Mouse (Mus musculus): ENCODE data around the gene Magoh. TPM values are rescaled to one million over a fixed set of nuclear protein-coding genes. Genes with fewer than 3 reads are reported as not detected.
A peak's percentile ranks its signal among the peaks of the same experiment; 100 is the strongest.

The Magoh gene
- total RNA-seq, 1 experiment = 192 TPM

GRCm38 (mm10) chr4:107856958-107857686 is 22.4 kb upstream of the Magoh start:
- Histone ChIP-seq H3K36me3 (ENCODE audit: control insufficient read depth, insufficient read depth, low read length, poor library complexity, severe bottlenecking) (peaks cover 5% of the 10 kb centered on the region; the same call in 1 of the 2 replicates), H3K9me3 (ENCODE audit: control insufficient read depth, insufficient read depth, low read depth, low read length) (no peaks in the 10 kb centered on the region), H3K27ac (ENCODE audit: insufficient read depth, low read depth, low read length, poor library complexity, severe bottlenecking) (no peak overlapping the region), H3K4me1 (ENCODE audit: control insufficient read depth in 2 of 2, insufficient read depth in 2 of 2, low read length in 2 of 2, poor library complexity in 1 of 2) (peaks cover 0 to 4% of the 10 kb centered on the region in 2 experiments; a peak in 1 of 4 replicates), H3K9ac (ENCODE audit: insufficient read depth, low read depth, low read length, poor library complexity, severe bottlenecking) (no peak overlapping the region), H3K4me3 (ENCODE audit: insufficient read depth in 1 of 2, low read depth in 1 of 2, low read length in 2 of 2, poor library complexity in 1 of 2, severe bottlenecking in 1 of 2) (no peak overlapping the region)
- no peak for DNase-seq (ENCODE audit: low read depth, low spot score)
- TF ChIP-seq ZC3H11A (IDR thresholded peaks at IDR 0.05; ENCODE audit: borderline replicate concordance, low read depth, low read length) (no peak), MAFK (IDR thresholded peaks at IDR 0.05; ENCODE audit: insufficient read depth, low read depth, low read length) (peak; percentile 47; the same call in 1 of the 2 replicates)
- in situ Hi-C loops (cut with MboI; ENCODE audit: low sequenced_read_pairs in 2 of 2, unreplicated experiment in 2 of 2) = no loop called here

- no peak for DNase-seq (ENCODE audit: low read depth, low spot score)
- Histone ChIP-seq H3K27ac (ENCODE audit: insufficient read depth, low read depth, low read length, poor library complexity, severe bottlenecking) (no peak overlapping the region), H3K9ac (ENCODE audit: insufficient read depth, low read depth, low read length, poor library complexity, severe bottlenecking) (no peak overlapping the region), H3K4me3 (ENCODE audit: insufficient read depth in 1 of 2, low read depth in 1 of 2, low read length in 2 of 2, poor library complexity in 1 of 2, severe bottlenecking in 1 of 2) (no peak overlapping the region), H3K36me3 (ENCODE audit: control insufficient read depth, insufficient read depth, low read length, poor library complexity, severe bottlenecking) (peaks cover 7% of the 10 kb centered on the region; the same call in 1 of the 2 replicates), H3K4me1 (ENCODE audit: control insufficient read depth in 2 of 2, insufficient read depth in 2 of 2, low read length in 2 of 2, poor library complexity in 1 of 2) (peaks cover 0 to 4% of the 10 kb centered on the region in 2 experiments; a peak in 1 of 4 replicates), H3K9me3 (ENCODE audit: control insufficient read depth, insufficient read depth, low read depth, low read length) (no peaks in the 10 kb centered on the region)
- in situ Hi-C loops (cut with MboI; ENCODE audit: low sequenced_read_pairs in 2 of 2, unreplicated experiment in 2 of 2) = no loop called here
- TF ChIP-seq ZC3H11A (IDR thresholded peaks at IDR 0.05; ENCODE audit: borderline replicate concordance, low read depth, low read length) (no peak), ZNF384 (IDR thresholded peaks at IDR 0.05; ENCODE audit: low read depth, low read length) (no peak)
These were observed 20.6 kb upstream of the Magoh start for GRCm38 (mm10) chr4:107858995-107859394.

GRCm38 (mm10) chr4:107864866-107865265 is 14.7 kb upstream of the Magoh start:
- Histone ChIP-seq H3K9ac (ENCODE audit: insufficient read depth, low read depth, low read length, poor library complexity, severe bottlenecking) (no peak overlapping the region), H3K36me3 (ENCODE audit: control insufficient read depth, insufficient read depth, low read length, poor library complexity, severe bottlenecking) (peaks cover 3% of the 10 kb centered on the region; the same call in 1 of the 2 replicates), H3K9me3 (ENCODE audit: control insufficient read depth, insufficient read depth, low read depth, low read length) (no peaks in the 10 kb centered on the region), H3K4me1 (ENCODE audit: control insufficient read depth in 2 of 2, insufficient read depth in 2 of 2, low read length in 2 of 2, poor library complexity in 1 of 2) (no peaks in the 10 kb centered on the region), H3K27ac (ENCODE audit: insufficient read depth, low read depth, low read length, poor library complexity, severe bottlenecking) (no peak overlapping the region), H3K4me3 (ENCODE audit: insufficient read depth in 1 of 2, low read depth in 1 of 2, low read length in 2 of 2, poor library complexity in 1 of 2, severe bottlenecking in 1 of 2) (no peak overlapping the region)
- in situ Hi-C loops (cut with MboI; ENCODE audit: low sequenced_read_pairs in 2 of 2, unreplicated experiment in 2 of 2) = no loop called here
- no peak for TF ChIP-seq MAFK (IDR thresholded peaks at IDR 0.05; ENCODE audit: insufficient read depth, low read depth, low read length)
- no peak for TF ChIP-seq CHD2 (IDR thresholded peaks at IDR 0.05; ENCODE audit: low read depth, low read length)
- TF ChIP-seq ZC3H11A (IDR thresholded peaks at IDR 0.05; ENCODE audit: borderline replicate concordance, low read depth, low read length) = no peak
- no peak for TF ChIP-seq ZNF384 (IDR thresholded peaks at IDR 0.05; ENCODE audit: low read depth, low read length)
- no peak for TF ChIP-seq HCFC1 (IDR thresholded peaks at IDR 0.05; ENCODE audit: borderline replicate concordance, insufficient read depth, low read length)
- no peak for DNase-seq (ENCODE audit: low read depth, low spot score)

GRCm38 (mm10) chr4:107881631-107882030 is 2.1 kb downstream of the Magoh start:
- Histone ChIP-seq H3K9ac (ENCODE audit: insufficient read depth, low read depth, low read length, poor library complexity, severe bottlenecking) (no peak overlapping the region), H3K4me3 (ENCODE audit: insufficient read depth in 1 of 2, low read depth in 1 of 2, low read length in 2 of 2, poor library complexity in 1 of 2, severe bottlenecking in 1 of 2) (no peak overlapping the region), H3K9me3 (ENCODE audit: control insufficient read depth, insufficient read depth, low read depth, low read length) (no peaks in the 10 kb centered on the region), H3K27ac (ENCODE audit: insufficient read depth, low read depth, low read length, poor library complexity, severe bottlenecking) (no peak overlapping the region), H3K4me1 (ENCODE audit: control insufficient read depth in 2 of 2, insufficient read depth in 2 of 2, low read length in 2 of 2, poor library complexity in 1 of 2) (peaks cover 0 to 3% of the 10 kb centered on the region in 2 experiments; a peak in 1 of 4 replicates), H3K36me3 (ENCODE audit: control insufficient read depth, insufficient read depth, low read length, poor library complexity, severe bottlenecking) (peaks cover 20% of the 10 kb centered on the region)
- in situ Hi-C loops (cut with MboI; ENCODE audit: low sequenced_read_pairs in 2 of 2, unreplicated experiment in 2 of 2) = no loop called here
- DNase-seq (ENCODE audit: low read depth, low spot score) = no peak
- TF ChIP-seq MAFK (IDR thresholded peaks at IDR 0.05; ENCODE audit: insufficient read depth, low read depth, low read length) (peak; percentile 63; the same call in 1 of the 2 replicates), HCFC1 (IDR thresholded peaks at IDR 0.05; ENCODE audit: borderline replicate concordance, insufficient read depth, low read length) (no peak)

- Histone ChIP-seq H3K36me3 (ENCODE audit: control insufficient read depth, insufficient read depth, low read length, poor library complexity, severe bottlenecking) (peaks cover 24% of the 10 kb centered on the region), H3K27ac (ENCODE audit: insufficient read depth, low read depth, low read length, poor library complexity, severe bottlenecking) (no peak overlapping the region), H3K4me3 (ENCODE audit: insufficient read depth in 1 of 2, low read depth in 1 of 2, low read length in 2 of 2, poor library complexity in 1 of 2, severe bottlenecking in 1 of 2) (no peak overlapping the region), H3K9me3 (ENCODE audit: control insufficient read depth, insufficient read depth, low read depth, low read length) (no peaks in the 10 kb centered on the region), H3K9ac (ENCODE audit: insufficient read depth, low read depth, low read length, poor library complexity, severe bottlenecking) (no peak overlapping the region), H3K4me1 (ENCODE audit: control insufficient read depth in 2 of 2, insufficient read depth in 2 of 2, low read length in 2 of 2, poor library complexity in 1 of 2) (peaks cover 0 to 3% of the 10 kb centered on the region in 2 experiments; a peak in 2 of 4 replicates)
- peak; percentile 42 for DNase-seq (ENCODE audit: low read depth, low spot score)
- TF ChIP-seq CHD2 (IDR thresholded peaks at IDR 0.05; ENCODE audit: low read depth, low read length) (no peak), MAFK (IDR thresholded peaks at IDR 0.05; ENCODE audit: insufficient read depth, low read depth, low read length) (no peak), ZNF384 (IDR thresholded peaks at IDR 0.05; ENCODE audit: low read depth, low read length) (no peak), HCFC1 (IDR thresholded peaks at IDR 0.05; ENCODE audit: borderline replicate concordance, insufficient read depth, low read length) (no peak), ZC3H11A (IDR thresholded peaks at IDR 0.05; ENCODE audit: borderline replicate concordance, low read depth, low read length) (no peak)
- in situ Hi-C loops (cut with MboI; ENCODE audit: low sequenced_read_pairs in 2 of 2, unreplicated experiment in 2 of 2) = no loop called here
These were observed 6.8 kb downstream of the Magoh start for GRCm38 (mm10) chr4:107886371-107886770.

Data from ES-E14 (cell line).